ENCODE assay signal across 12 mouse cellular contexts in the genomic region with DNA sequence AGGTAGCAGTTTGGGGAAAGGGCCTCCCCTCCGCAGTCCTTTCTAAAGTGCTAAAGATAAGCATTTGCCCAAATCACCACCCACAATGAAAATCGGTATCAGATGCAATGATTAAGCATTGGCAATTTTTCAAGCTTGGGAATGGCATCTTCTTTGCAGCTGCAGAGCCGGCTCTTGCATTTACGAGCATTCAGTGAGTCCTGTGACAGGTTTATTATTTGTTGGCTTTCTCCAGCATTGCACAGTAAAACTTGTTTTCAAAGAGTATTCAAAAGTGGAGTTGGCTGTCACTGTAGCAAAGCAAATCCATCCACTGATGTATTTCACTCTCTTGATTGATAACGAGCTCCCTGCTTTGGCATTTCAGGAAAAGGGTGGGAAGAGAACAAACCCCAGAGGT.
"Had no signal": no experiment of that assay in that cellular context is flagged by ENCODE, and none has a peak within 500 bp of the region (broad histone marks: within the 10 kb centered on the region; RNA-seq: fewer than 3 reads in every experiment).

No protein-coding gene starts in this region.

- H3K4me3 ChIP-seq: liver, embryonic 15.5 days; midbrain, embryonic 10.5 days; myocyte; neural tube, embryonic 15.5 days had no signal

- H3K4me1 ChIP-seq: liver, embryonic 15.5 days; midbrain, embryonic 10.5 days; neural tube, embryonic 15.5 days had no signal

- H3K9me3 ChIP-seq: liver, embryonic 15.5 days; midbrain, embryonic 10.5 days; neural tube, embryonic 15.5 days had no signal

- ATAC-seq: inflammation-experienced regulatory T-cells, adult 6 months; lung, postnatal 0 days had no signal

- H3K4me2 ChIP-seq: liver, embryonic 15.5 days; neural tube, embryonic 15.5 days had no signal

- H3K9ac ChIP-seq: liver, embryonic 15.5 days; neural tube, embryonic 15.5 days had no signal

- H3K36me3 ChIP-seq: liver, embryonic 15.5 days; midbrain, embryonic 10.5 days; neural tube, embryonic 15.5 days had no signal

- H3K27ac ChIP-seq: liver, embryonic 15.5 days; midbrain, embryonic 10.5 days; neural tube, embryonic 15.5 days had no signal

- H3K27me3 ChIP-seq: liver, embryonic 15.5 days; neural tube, embryonic 15.5 days had no signal

- DNase-seq: kidney, adult 18-20 months; lung, adult 2 months; lung, postnatal 4 days; midbrain, embryonic 14.5 days; right cerebral cortex, adult 18-20 months; thymus, postnatal 36 days had no signal
